Mouse (Mus musculus) ovary, postnatal 36 days (tissue): ENCODE data around the gene Zfp316.

ENCODE experiments used
- DNase-seq: peaks from one replicate; pipeline ENCODE4 v3.0.0; 2022; ENCODE audit warnings: low spot score, mixed read lengths

Gene Zfp316

GRCm38 (mm10) chr5:143269363-143270150 is at the start of gene Zfp316:
Gene Zfp316 (minus strand): TSS chr5:143270022.
- peak; percentile 74 for DNase-seq

GRCm38 (mm10) chr5:143317288-143317610 is 47.4 kb upstream of the Zfp316 start:
- DNase-seq, result no peak

- no peak for DNase-seq
Measured at GRCm38 (mm10) chr5:143316605-143317287, 46.9 kb upstream of the Zfp316 start.

GRCm38 (mm10) chr5:143315514-143315888 is 45.7 kb upstream of the Zfp316 start:
- DNase-seq, result no peak

- peak; percentile 89 for DNase-seq
Measured at GRCm38 (mm10) chr5:143314730-143315513, 45.1 kb upstream of the Zfp316 start, which contains the start of gene E130309D02Rik. Gene E130309D02Rik (minus strand): TSS chr5:143315360.

GRCm38 (mm10) chr5:143314183-143314729 is 44.4 kb upstream of the Zfp316 start:
- no peak for DNase-seq

GRCm38 (mm10) chr5:143311886-143312285 is 42.1 kb upstream of the Zfp316 start:
- DNase-seq, result peak; percentile 63

GRCm38 (mm10) chr5:143309916-143310315 is 40.1 kb upstream of the Zfp316 start:
- no peak for DNase-seq

GRCm38 (mm10) chr5:143308825-143309224 is 39.0 kb upstream of the Zfp316 start:
- DNase-seq, result no peak

- DNase-seq, result no peak
Measured at GRCm38 (mm10) chr5:143304251-143304650, 34.4 kb upstream of the Zfp316 start.

- DNase-seq, result no peak
Measured at GRCm38 (mm10) chr5:143301296-143301695, 31.5 kb upstream of the Zfp316 start.

- peak; percentile 35 for DNase-seq
Measured at GRCm38 (mm10) chr5:143299686-143300085, 29.9 kb upstream of the Zfp316 start.

GRCm38 (mm10) chr5:143298391-143298790 is 28.6 kb upstream of the Zfp316 start:
- no peak for DNase-seq

- DNase-seq, result no peak
Measured at GRCm38 (mm10) chr5:143297986-143298385, 28.2 kb upstream of the Zfp316 start.

GRCm38 (mm10) chr5:143295330-143295729 is 25.5 kb upstream of the Zfp316 start:
- no peak for DNase-seq

- no peak for DNase-seq
Measured at GRCm38 (mm10) chr5:143294862-143295261, 25.0 kb upstream of the Zfp316 start.

GRCm38 (mm10) chr5:143293404-143293803 is 23.6 kb upstream of the Zfp316 start, which contains the start of gene Zfp853:
Gene Zfp853 (minus strand): TSS chr5:143293623.
- DNase-seq, result no peak

GRCm38 (mm10) chr5:143292879-143293278 is 23.1 kb upstream of the Zfp316 start:
- DNase-seq, result no peak

- no peak for DNase-seq
Measured at GRCm38 (mm10) chr5:143289299-143289698, 19.5 kb upstream of the Zfp316 start.

- no peak for DNase-seq
Measured at GRCm38 (mm10) chr5:143288378-143288911, 18.6 kb upstream of the Zfp316 start.

- no peak for DNase-seq
Measured at GRCm38 (mm10) chr5:143287774-143288328, 18.0 kb upstream of the Zfp316 start.

- DNase-seq, result no peak
Measured at GRCm38 (mm10) chr5:143284762-143285161, 14.9 kb upstream of the Zfp316 start.
